Mouse (Mus musculus) intestine, embryonic 15.5 days (tissue): ENCODE measurements around the gene Gm14597. TPM values are rescaled to one million over a fixed set of nuclear protein-coding genes. Genes with fewer than 3 reads are reported as not detected.
"Not testable (repeated sequence)": the region's sequence is repeated elsewhere in the genome, so short reads cannot be mapped to it uniquely, and the experiment has no call there.

ENCODE experiments used
- ATAC-seq: fragments of 200-750 bp; cut with Nextera tagmentation; 2 replicates; pipeline ENCODE4 v1.8.0; 2017; ENCODE audit warnings: moderate TSS enrichment, moderate library complexity
- H3K27ac ChIP-seq: fragments of 300-500 bp; sonication (generic); 2 replicates; pipeline ENCODE4 v1.5.1; 2015; ENCODE audit warnings: mild to moderate bottlenecking, inconsistent platforms
- H3K27me3 ChIP-seq: fragments of 300-500 bp; sonication (generic); replicated peaks from 2 replicates; pipeline ENCODE4 v1.6.1; 2015; ENCODE audit warnings: inconsistent platforms
- H3K36me3 ChIP-seq: fragments of 300-500 bp; sonication (generic); 2 replicates; pipeline ENCODE4 v1.6.1; 2015; ENCODE audit warnings: inconsistent platforms
- H3K4me1 ChIP-seq: fragments of 300-500 bp; sonication (generic); replicated peaks from 2 replicates; pipeline ENCODE4 v1.6.1; 2015; ENCODE audit warnings: inconsistent platforms
- H3K4me2 ChIP-seq: fragments of 300-500 bp; sonication (generic); replicated peaks from 2 replicates; pipeline ENCODE4 v1.6.1; 2015; ENCODE audit warnings: mild to moderate bottlenecking, inconsistent platforms
- H3K4me3 ChIP-seq: fragments of 300-500 bp; sonication (generic); replicated peaks from 2 replicates; pipeline ENCODE4 v1.5.1; 2015; ENCODE audit warnings: inconsistent platforms
- H3K9ac ChIP-seq: fragments of 300-500 bp; sonication (generic); 2 replicates; pipeline ENCODE4 v1.6.1; 2015; ENCODE audit warnings: inconsistent platforms
- H3K9me3 ChIP-seq: fragments of 300-500 bp; sonication (generic); 2 replicates; pipeline ENCODE4 v1.6.1; 2016; ENCODE audit warnings: inconsistent platforms
- WGBS: fragments of 180-500 bp; shearing (Covaris S2); methylation state at CpG from one replicate; pipeline ENCODE4 v1.1.7; 2015; 5-methylcytosine and 5-hydroxymethylcytosine counted together
- polyA plus RNA-seq: library from polyadenylated mRNA; unstranded; fragments of >200 nt; fragmentation: Nextera tagmentation; extraction: Ambion mirVana; gene quantifications from 2 replicates; pipeline ENCODE4 v1.2.1, GENCODE M21; 2015

Gm14597 gene
- polyA plus RNA-seq, 1 experiment from 2014 or later = not detected

DNA sequence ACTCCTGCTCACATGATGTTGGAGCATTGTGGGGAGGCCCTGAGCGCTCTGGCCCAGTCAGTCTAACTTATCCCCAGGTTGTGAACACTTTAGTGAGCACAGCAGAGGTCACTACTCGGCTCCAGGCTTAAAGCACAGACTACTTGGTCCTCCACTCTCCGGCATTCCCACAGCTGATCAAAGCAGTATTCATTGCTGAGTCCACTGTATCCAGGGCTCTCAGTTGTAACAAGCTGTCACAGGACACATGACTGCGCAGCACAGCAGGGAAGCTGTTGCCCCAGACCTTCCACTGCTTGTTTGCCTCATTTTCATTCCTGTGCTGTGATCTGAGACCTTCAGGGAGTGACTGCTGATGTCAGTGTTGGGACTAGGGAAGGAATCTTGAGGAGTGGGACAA lies 25.4 kb downstream of the Gm14597 start:
- H3K9me3 ChIP-seq, H3K9ac ChIP-seq, ATAC-seq, H3K4me3 ChIP-seq, H3K27me3 ChIP-seq, H3K27ac ChIP-seq, H3K4me1 ChIP-seq, H3K4me2 ChIP-seq, H3K36me3 ChIP-seq: not testable (repeated sequence)
- 67% methylated on average over 3 of the region's 4 CpGs for WGBS

- H3K27ac ChIP-seq, H3K9ac ChIP-seq, H3K4me1 ChIP-seq, ATAC-seq, H3K9me3 ChIP-seq, H3K4me2 ChIP-seq, H3K4me3 ChIP-seq, H3K27me3 ChIP-seq, H3K36me3 ChIP-seq: not testable (repeated sequence)
- WGBS = 74% methylated on average over 2 of the region's 4 CpGs
Observed at GRCm38 (mm10) chrX:53581407-53581806, 27.4 kb downstream of the Gm14597 start.

- H3K27ac ChIP-seq = no peak overlapping the region
- no peaks in the 10 kb centered on the region for H3K27me3 ChIP-seq
- H3K36me3 ChIP-seq = no peaks in the 10 kb centered on the region
- no peaks in the 10 kb centered on the region for H3K4me1 ChIP-seq
- WGBS = 93% methylated on average over 1 of the region's 1 CpGs
- no peaks in the 10 kb centered on the region for H3K9me3 ChIP-seq
- H3K9ac ChIP-seq = no peak overlapping the region
- ATAC-seq = no peak
- no peak overlapping the region for H3K4me2 ChIP-seq
- no peak overlapping the region for H3K4me3 ChIP-seq
Observed at GRCm38 (mm10) chrX:53579311-53579710, 29.5 kb downstream of the Gm14597 start.

Other genes starting within 250 kb of the Gm14597 start
- 40.3 and 43.3 TPM in 2 replicates for gene Mospd1, start 238.5 kb downstream of the Gm14597 start, polyA plus RNA-seq
- not detected in 2 replicates for gene Etd, start 174.1 kb downstream of the Gm14597 start, polyA plus RNA-seq
- gene Rtl8c, start 947 bp downstream of the Gm14597 start, polyA plus RNA-seq = 26.1 and 28.0 TPM in 2 replicates
- 48.5 and 52.1 TPM in 2 replicates for gene Rtl8a, start 34.7 kb upstream of the Gm14597 start, polyA plus RNA-seq
- gene Rtl8b, start 61.4 kb upstream of the Gm14597 start, polyA plus RNA-seq = 46.8 and 47.3 TPM in 2 replicates
- 0.10 and 0.11 TPM in 2 replicates for gene 4930502E18Rik, start 115.8 kb upstream of the Gm14597 start, polyA plus RNA-seq
- gene 1700013H16Rik, start 148.9 kb upstream of the Gm14597 start, polyA plus RNA-seq = 0.11 TPM in 1 of 2 replicates, not detected in the other
- not detected in 2 replicates for gene Zfp36l3, start 167.4 kb upstream of the Gm14597 start, polyA plus RNA-seq
- gene Xlr, start 188.7 kb upstream of the Gm14597 start, polyA plus RNA-seq = 1.7 and 2.7 TPM in 2 replicates